Mouse (Mus musculus) intestine, postnatal 0 days (tissue): ENCODE measurements around the gene Usp21. TPM values are rescaled to one million over a fixed set of nuclear protein-coding genes. Genes with fewer than 3 reads are reported as not detected.
"Not testable (repeated sequence)": the region's sequence is repeated elsewhere in the genome, so short reads cannot be mapped to it uniquely, and the experiment has no call there.

Source experiments
- ATAC-seq: fragments of 200-750 bp; cut with Nextera tagmentation; 2 replicates; pipeline ENCODE4 v1.8.0; 2017; ENCODE audit warnings: mild to moderate bottlenecking, moderate TSS enrichment, moderate library complexity
- H3K27ac ChIP-seq: fragments of 300-500 bp; sonication (generic); 2 replicates; pipeline ENCODE4 v1.5.1; 2014; ENCODE audit warnings: mild to moderate bottlenecking, low read depth, low read length, moderate library complexity
- H3K27me3 ChIP-seq: fragments of 300-500 bp; sonication (generic); replicated peaks from 2 replicates; pipeline ENCODE4 v1.6.1; 2014; ENCODE audit warnings: low read length, mixed read lengths; ENCODE audit not compliant: control insufficient read depth, insufficient read depth
- H3K36me3 ChIP-seq: fragments of 300-500 bp; sonication (generic); 2 replicates; pipeline ENCODE4 v1.6.1; 2014; ENCODE audit warnings: mild to moderate bottlenecking, moderate library complexity; ENCODE audit not compliant: control insufficient read depth, insufficient read depth
- H3K4me1 ChIP-seq: fragments of 300-500 bp; sonication (generic); replicated peaks from 2 replicates; pipeline ENCODE4 v1.6.1; 2014; ENCODE audit warnings: antibody characterized with exemption, low read length, mixed read lengths; ENCODE audit not compliant: control insufficient read depth, insufficient read depth
- H3K4me2 ChIP-seq: fragments of 300-500 bp; sonication (generic); replicated peaks from 2 replicates; pipeline ENCODE4 v1.6.1; 2014; ENCODE audit warnings: low read depth, mild to moderate bottlenecking, moderate library complexity
- H3K4me3 ChIP-seq: fragments of 300-500 bp; sonication (generic); 2 replicates; pipeline ENCODE4 v1.5.1; 2014; ENCODE audit warnings: low read depth, low read length
- H3K9ac ChIP-seq: fragments of 300-500 bp; sonication (generic); 2 replicates; pipeline ENCODE4 v1.6.1; 2014; ENCODE audit warnings: mild to moderate bottlenecking, low read depth, low read length
- H3K9me3 ChIP-seq: fragments of 300-500 bp; sonication (generic); 2 replicates; pipeline ENCODE4 v1.6.1; 2016; ENCODE audit warnings: mixed run types; ENCODE audit not compliant: control insufficient read depth
- CTCF ChIP-seq: sonication (generic); IDR thresholded peaks from 2 replicates; pipeline ENCODE4 v1.5.1; 2016; ENCODE audit warnings: low read depth, mild to moderate bottlenecking, control low read depth, antibody characterized with exemption, moderate library complexity
- WGBS: fragments of 180-500 bp; shearing (Covaris S2); extraction: QIAGEN DNeasy Blood & Tissue Kit; methylation state at CpG from one replicate; pipeline ENCODE4 v1.1.7; 2014; 5-methylcytosine and 5-hydroxymethylcytosine counted together
- polyA plus RNA-seq: library from polyadenylated mRNA; unstranded; fragments of >200 nt; fragmentation: Nextera tagmentation; extraction: Ambion mirVana; gene quantifications from 2 replicates; pipeline ENCODE4 v1.2.1, GENCODE M21; 2015

Gene Usp21
- polyA plus RNA-seq, 1 experiment from 2014 or later: 20.4 TPM

DNA sequence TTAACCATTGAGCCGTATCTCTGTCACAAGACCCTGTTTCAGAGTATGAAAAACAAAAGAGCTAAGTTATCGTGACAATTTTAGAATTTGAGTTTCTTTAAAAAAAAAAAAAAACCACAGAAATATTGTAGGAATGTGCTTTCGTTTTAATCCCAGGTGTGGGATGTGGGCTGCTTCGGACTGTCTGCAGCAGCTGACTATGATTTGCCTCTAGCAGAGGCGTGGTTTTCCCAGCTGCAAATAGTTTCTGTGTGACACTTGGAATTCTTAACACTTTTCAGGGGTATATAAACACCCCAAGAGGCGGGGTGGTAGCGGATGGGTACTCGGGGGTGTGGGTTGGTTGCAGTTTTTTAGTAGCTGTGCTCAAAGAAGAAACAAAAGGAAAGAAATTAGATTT, 42.4 kb downstream of the Usp21 start:
- Histone ChIP-seq H3K4me1 (peaks cover 9% of the 10 kb centered on the region; the same call in 1 of the 2 replicates), H3K9ac (no peak overlapping the region), H3K27ac (no peak overlapping the region), H3K9me3 (no peaks in the 10 kb centered on the region), H3K36me3 (peaks cover 33% of the 10 kb centered on the region), H3K4me2 (no peak overlapping the region; the same call in 1 of the 2 replicates), H3K27me3 (no peaks in the 10 kb centered on the region), H3K4me3 (no peak overlapping the region)
- ATAC-seq: no peak
- TF ChIP-seq CTCF: no peak
- 78% methylated on average over 8 of the region's 8 CpGs for WGBS

DNA sequence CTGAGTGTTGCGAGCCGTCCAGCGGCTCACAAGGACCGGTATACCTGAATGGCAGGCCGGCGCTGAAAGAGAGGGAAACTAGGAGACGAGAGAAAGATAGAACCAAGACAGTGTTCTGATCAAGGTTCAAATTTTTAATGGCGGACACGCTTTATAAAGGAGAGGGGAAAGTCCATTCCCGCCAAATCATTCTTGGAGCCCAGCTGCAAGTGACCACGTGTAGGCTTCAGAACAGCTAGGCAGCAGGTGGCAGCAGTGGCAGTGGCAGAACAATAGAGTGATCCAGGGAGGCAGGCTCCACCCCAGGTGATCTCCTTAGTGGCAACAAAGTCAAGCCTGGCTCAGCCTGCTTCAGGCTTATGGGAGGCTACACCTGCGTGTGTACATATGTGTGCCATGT, 45.8 kb downstream of the Usp21 start:
- peak; percentile 56 for TF ChIP-seq CTCF
- peak; percentile 33 for ATAC-seq
- not testable (repeated sequence) for H3K9ac ChIP-seq, H3K4me2 ChIP-seq, H3K27ac ChIP-seq, H3K27me3 ChIP-seq, H3K9me3 ChIP-seq, H3K4me3 ChIP-seq, H3K4me1 ChIP-seq
- peaks cover 61% of the 10 kb centered on the region for H3K36me3 ChIP-seq
- WGBS: 54% methylated on average over 12 of the region's 12 CpGs

DNA sequence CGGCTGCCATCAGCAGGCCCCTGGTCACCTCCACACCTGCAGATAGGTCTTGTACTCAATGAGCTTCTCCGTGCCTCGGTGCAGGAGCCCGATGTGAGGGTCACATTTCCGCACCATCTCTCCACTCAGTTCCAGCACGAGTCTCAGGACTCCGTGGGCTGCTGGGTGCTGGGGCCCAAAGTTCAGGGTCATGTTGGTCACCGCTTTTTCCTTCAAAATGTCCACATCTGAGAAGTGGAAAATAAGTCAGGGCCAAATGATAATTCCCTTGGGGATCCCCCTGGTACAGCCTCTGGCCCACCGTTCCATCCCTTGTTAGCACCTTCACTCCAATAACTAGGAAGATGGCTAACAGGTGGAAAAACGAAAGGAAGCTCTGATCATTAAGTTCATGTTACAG, 46.9 kb downstream of the Usp21 start:
- Histone ChIP-seq H3K4me3 (no peak overlapping the region), H3K4me2 (no peak overlapping the region), H3K9ac (no peak overlapping the region), H3K9me3 (no peaks in the 10 kb centered on the region), H3K4me1 (0 out of 2 replicates have a peak, but pooled peaks cover 5% of the 10 kb centered on the region), H3K27me3 (no peaks in the 10 kb centered on the region), H3K27ac (peak overlapping the region; percentile 41; the same call in 1 of the 2 replicates), H3K36me3 (peaks cover 72% of the 10 kb centered on the region)
- WGBS: 88% methylated on average over 10 of the region's 10 CpGs
- no peak for TF ChIP-seq CTCF
- no peak for ATAC-seq

GRCm38 (mm10) chr1:171239992-171240744, 47.6 kb downstream of the Usp21 start:
- H3K36me3 ChIP-seq: peaks cover 79% of the 10 kb centered on the region
- H3K9ac ChIP-seq: no peak overlapping the region
- no peaks in the 10 kb centered on the region for H3K9me3 ChIP-seq
- no peak for ATAC-seq
- H3K27ac ChIP-seq: peak overlapping the region; percentile 41
- no peak overlapping the region for H3K4me3 ChIP-seq
- no peaks in the 10 kb centered on the region for H3K27me3 ChIP-seq
- H3K4me2 ChIP-seq: 0 out of 2 replicates have a peak overlapping the region, but pooled peaks have one; percentile 21
- 67% methylated on average over 15 of the region's 15 CpGs for WGBS
- H3K4me1 ChIP-seq: no peaks in the 10 kb centered on the region
- TF ChIP-seq CTCF: no peak

- Histone ChIP-seq H3K9ac (no peak overlapping the region), H3K27ac (no peak overlapping the region), H3K36me3 (peaks cover 86% of the 10 kb centered on the region), H3K4me1 (no peaks in the 10 kb centered on the region), H3K4me3 (no peak overlapping the region), H3K27me3 (no peaks in the 10 kb centered on the region), H3K4me2 (no peak overlapping the region), H3K9me3 (no peaks in the 10 kb centered on the region)
- TF ChIP-seq CTCF: peak; percentile 91
- WGBS: 63% methylated on average over 14 of the region's 14 CpGs
- peak; percentile 34; the same call in 1 of the 2 replicates for ATAC-seq
Measured at GRCm38 (mm10) chr1:171238463-171238862, 49.3 kb downstream of the Usp21 start.

GRCm38 (mm10) chr1:171237438-171237837, 50.4 kb downstream of the Usp21 start:
- WGBS: 54% methylated on average over 6 of the region's 6 CpGs
- TF ChIP-seq CTCF: no peak
- no peak overlapping the region for H3K9ac ChIP-seq
- H3K27ac ChIP-seq: 0 out of 2 replicates have a peak overlapping the region, but pooled peaks have one; percentile 21
- H3K36me3 ChIP-seq: peaks cover 76% of the 10 kb centered on the region
- no peaks in the 10 kb centered on the region for H3K27me3 ChIP-seq
- H3K9me3 ChIP-seq: no peaks in the 10 kb centered on the region
- H3K4me2 ChIP-seq: no peak overlapping the region
- no peak for ATAC-seq
- no peaks in the 10 kb centered on the region for H3K4me1 ChIP-seq
- H3K4me3 ChIP-seq: no peak overlapping the region
